Mouse (Mus musculus): ENCODE measurements around the gene Scube2. TPM values are rescaled to one million over a fixed set of nuclear protein-coding genes. Genes with fewer than 3 reads are reported as not detected.

The Scube2 gene
- polyA plus RNA-seq (2012; fragmentation: generic; extraction: Trizol), result not detected

DNA sequence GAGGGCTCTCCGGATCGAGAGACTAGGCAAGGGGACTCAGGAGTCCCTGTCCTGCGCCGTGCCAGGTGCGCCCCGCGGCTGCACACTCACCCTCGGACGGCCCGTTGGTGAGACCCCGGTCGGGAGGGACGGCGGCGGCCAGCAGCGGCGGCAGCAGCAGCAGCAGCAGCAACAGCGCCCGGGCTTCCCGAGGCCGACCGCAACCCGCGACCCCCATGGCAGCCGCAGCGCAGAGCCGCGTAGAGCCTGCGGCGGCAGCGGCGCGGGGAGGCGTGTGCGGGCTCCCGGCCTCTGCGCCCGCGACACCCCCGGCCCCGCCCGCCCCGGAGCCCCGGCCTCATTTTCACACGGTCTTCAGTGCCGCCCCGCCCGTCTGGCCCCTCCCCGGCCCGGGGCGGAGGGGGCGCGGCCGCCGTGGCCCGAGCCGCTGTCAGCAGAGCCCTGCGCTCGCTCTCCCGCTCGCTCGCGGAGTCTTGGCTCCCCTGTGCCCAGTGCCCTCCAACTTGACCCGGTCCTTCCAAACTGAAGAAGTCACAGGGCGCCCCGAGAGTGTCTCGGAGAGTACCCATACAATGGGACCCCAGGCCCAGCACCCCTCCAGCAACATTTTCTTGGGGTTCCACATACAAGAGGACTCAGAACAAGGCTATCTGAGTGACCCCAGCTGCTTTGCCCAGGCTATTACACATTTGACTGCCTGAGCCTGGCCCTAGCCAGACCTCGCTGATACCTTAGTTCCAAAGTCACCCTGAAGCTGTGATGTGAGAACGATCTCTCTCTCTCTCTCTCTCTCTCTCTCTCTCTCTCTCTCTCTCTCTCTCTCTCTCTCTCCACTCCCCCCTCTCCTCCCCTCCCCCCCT lies at the start of gene Scube2:
Scube2 (minus strand) TSS at position 310 of the 860 bp plus-strand sequence.
- Histone ChIP-seq H3ac (ENCODE audit: control insufficient read depth, insufficient read length) (peak within 1 kb of the TSS; percentile 27), H3K27me3 (ENCODE audit: control insufficient read depth, insufficient read depth, insufficient read length) (peaks cover 21% of the 10 kb centered on the region), H3K4me3 (no peak within 1 kb of the TSS), H3K79me2 (ENCODE audit: control insufficient read depth, insufficient read depth) (no peaks in the 10 kb centered on the region), H3K4me2 (ENCODE audit: low read depth) (peak within 1 kb of the TSS; percentile 48), H3K36me3 (ENCODE audit: control insufficient read depth, insufficient read depth) (no peaks in the 10 kb centered on the region)
- TF ChIP-seq TCF3 (IDR thresholded peaks at IDR 0.05; ENCODE audit: insufficient read length, low read depth) (no peak), MYOG (IDR thresholded peaks at IDR 0.05; ENCODE audit: control insufficient read depth in 1 of 3, insufficient read depth in 1 of 3, insufficient read length in 2 of 3, low read depth in 2 of 3) (no peak), REST (IDR thresholded peaks at IDR 0.05; ENCODE audit: insufficient read depth, insufficient read length) (no peak), POLR2A (IDR thresholded peaks at IDR 0.05; ENCODE audit: insufficient read length, low read depth) (no peak), POLR2AphosphoS2 (IDR thresholded peaks at IDR 0.05; ENCODE audit: insufficient read length, low read depth) (no peak), MYOD1 (IDR thresholded peaks at IDR 0.05; ENCODE audit: control insufficient read depth in 1 of 3, insufficient read length in 2 of 3, low read depth in 2 of 3) (no peak)

DNA sequence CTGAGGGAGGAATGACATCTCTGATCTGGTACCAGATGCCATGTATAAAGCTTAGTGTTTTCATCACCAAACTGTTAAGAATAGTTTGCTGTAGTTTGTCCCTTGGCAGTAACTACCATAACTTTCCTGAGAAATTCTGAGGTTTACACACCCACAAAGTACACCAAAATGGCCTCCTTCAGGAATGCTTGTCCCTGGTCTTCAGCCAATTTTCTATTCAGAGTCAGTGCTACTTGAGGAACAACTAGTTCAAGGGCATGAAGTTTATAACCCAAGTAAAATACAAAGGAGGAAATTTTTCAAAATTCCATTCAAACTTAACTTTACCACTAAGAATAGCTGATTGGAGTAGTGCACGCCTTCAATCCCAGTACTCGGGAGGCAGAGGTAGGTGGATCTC lies 40.7 kb upstream of the Scube2 start:
- Histone ChIP-seq H3K4me3 (no peak overlapping the region), H3ac (ENCODE audit: control insufficient read depth, insufficient read length) (no peak overlapping the region), H3K36me3 (ENCODE audit: control insufficient read depth, insufficient read depth) (peaks cover 54% of the 10 kb centered on the region), H3K79me2 (ENCODE audit: control insufficient read depth, insufficient read depth) (no peaks in the 10 kb centered on the region), H3K4me2 (ENCODE audit: low read depth) (no peak overlapping the region), H3K27me3 (ENCODE audit: control insufficient read depth, insufficient read depth, insufficient read length) (no peaks in the 10 kb centered on the region)
- no peak for TF ChIP-seq USF1 (IDR thresholded peaks at IDR 0.05; ENCODE audit: low read depth)
- TF ChIP-seq MAX (IDR thresholded peaks at IDR 0.05; ENCODE audit: low read depth), result no peak
- no peak for TF ChIP-seq TCF3 (IDR thresholded peaks at IDR 0.05; ENCODE audit: insufficient read length, low read depth)
- TF ChIP-seq REST (IDR thresholded peaks at IDR 0.05; ENCODE audit: insufficient read depth, insufficient read length), result no peak
- TF ChIP-seq TCF12 (IDR thresholded peaks at IDR 0.05; ENCODE audit: insufficient read depth, poor library complexity, severe bottlenecking), result no peak
- no peak for TF ChIP-seq MYOG (IDR thresholded peaks at IDR 0.05; ENCODE audit: control insufficient read depth in 1 of 3, insufficient read depth in 1 of 3, insufficient read length in 2 of 3, low read depth in 2 of 3)
- no peak for TF ChIP-seq MYOD1 (IDR thresholded peaks at IDR 0.05; ENCODE audit: control insufficient read depth in 1 of 3, insufficient read length in 2 of 3, low read depth in 2 of 3)
- no peak for TF ChIP-seq E2F4 (IDR thresholded peaks at IDR 0.05; ENCODE audit: insufficient read depth)
- TF ChIP-seq CEBPB (IDR thresholded peaks at IDR 0.05; ENCODE audit: insufficient read depth, poor library complexity, severe bottlenecking), result no peak
- no peak for TF ChIP-seq POLR2A (IDR thresholded peaks at IDR 0.05; ENCODE audit: insufficient read length, low read depth)
- TF ChIP-seq SRF (IDR thresholded peaks at IDR 0.05; ENCODE audit: control insufficient read depth, insufficient read length, low read depth), result no peak
- no peak for TF ChIP-seq POLR2AphosphoS2 (IDR thresholded peaks at IDR 0.05; ENCODE audit: insufficient read length, low read depth)

DNA sequence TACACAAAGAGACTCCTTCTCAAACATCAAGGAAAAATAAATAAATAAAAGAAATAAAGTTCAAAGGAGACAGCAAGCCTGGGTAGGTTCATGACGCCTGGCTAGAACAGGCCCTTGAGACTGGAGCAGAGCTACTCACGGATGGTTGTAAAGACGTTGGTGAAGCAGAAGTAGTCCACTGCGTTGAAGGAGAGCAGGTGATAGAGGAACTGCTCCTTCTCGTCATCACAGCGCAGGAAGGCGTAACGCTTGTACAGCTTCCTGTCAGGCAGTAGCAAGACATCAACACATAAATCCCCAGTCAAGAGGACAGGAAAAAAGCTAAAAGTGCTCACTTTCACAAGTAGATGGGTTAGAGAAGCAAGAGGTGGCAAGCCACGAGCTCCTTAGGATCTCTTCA lies 35.4 kb upstream of the Scube2 start:
- H3K79me2 ChIP-seq (ENCODE audit: control insufficient read depth, insufficient read depth), result no peaks in the 10 kb centered on the region
- H3K36me3 ChIP-seq (ENCODE audit: control insufficient read depth, insufficient read depth), result peaks cover 49% of the 10 kb centered on the region
- no peaks in the 10 kb centered on the region for H3K27me3 ChIP-seq (ENCODE audit: control insufficient read depth, insufficient read depth, insufficient read length)
- H3K4me2 ChIP-seq (ENCODE audit: low read depth), result no peak overlapping the region
- no peak overlapping the region for H3ac ChIP-seq (ENCODE audit: control insufficient read depth, insufficient read length)
- H3K4me3 ChIP-seq, result no peak overlapping the region
- no peak for TF ChIP-seq POLR2A (IDR thresholded peaks at IDR 0.05; ENCODE audit: insufficient read length, low read depth)
- no peak for TF ChIP-seq MAX (IDR thresholded peaks at IDR 0.05; ENCODE audit: low read depth)

DNA sequence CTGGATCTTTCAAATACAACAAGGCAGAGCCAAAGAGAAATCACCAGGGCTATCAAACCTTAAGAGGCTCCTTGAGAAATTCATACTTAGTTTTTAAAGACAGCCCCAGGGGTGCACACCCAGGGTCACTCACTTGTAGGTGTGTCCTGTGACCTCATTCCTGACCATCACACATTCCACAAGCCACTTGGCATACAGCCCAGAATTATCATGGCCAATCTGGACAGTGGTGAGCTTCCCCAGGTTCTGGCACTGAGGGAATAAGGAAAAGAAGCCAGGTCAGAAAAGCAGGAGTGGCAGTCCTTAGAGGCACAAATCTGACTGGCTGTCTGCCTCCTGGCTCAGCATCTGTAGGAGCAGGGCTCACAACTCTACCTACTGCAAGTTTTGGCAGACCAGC lies 33.4 kb upstream of the Scube2 start:
- H3K4me3 ChIP-seq, result no peak overlapping the region
- TF ChIP-seq MYOG (IDR thresholded peaks at IDR 0.05; ENCODE audit: control insufficient read depth in 1 of 3, insufficient read depth in 1 of 3, insufficient read length in 2 of 3, low read depth in 2 of 3) (no peak), POLR2AphosphoS2 (IDR thresholded peaks at IDR 0.05; ENCODE audit: insufficient read length, low read depth) (no peak), REST (IDR thresholded peaks at IDR 0.05; ENCODE audit: insufficient read depth, insufficient read length) (no peak), TCF12 (IDR thresholded peaks at IDR 0.05; ENCODE audit: insufficient read depth, poor library complexity, severe bottlenecking) (no peak), USF1 (IDR thresholded peaks at IDR 0.05; ENCODE audit: low read depth) (no peak), POLR2A (IDR thresholded peaks at IDR 0.05; ENCODE audit: insufficient read length, low read depth) (no peak), MAX (IDR thresholded peaks at IDR 0.05; ENCODE audit: low read depth) (no peak), E2F4 (IDR thresholded peaks at IDR 0.05; ENCODE audit: insufficient read depth) (no peak), TCF3 (IDR thresholded peaks at IDR 0.05; ENCODE audit: insufficient read length, low read depth) (no peak)
- no peak overlapping the region for H3K4me2 ChIP-seq (ENCODE audit: low read depth)
- no peaks in the 10 kb centered on the region for H3K27me3 ChIP-seq (ENCODE audit: control insufficient read depth, insufficient read depth, insufficient read length)
- no peak overlapping the region for H3ac ChIP-seq (ENCODE audit: control insufficient read depth, insufficient read length)
- no peaks in the 10 kb centered on the region for H3K79me2 ChIP-seq (ENCODE audit: control insufficient read depth, insufficient read depth)
- H3K36me3 ChIP-seq (ENCODE audit: control insufficient read depth, insufficient read depth), result peaks cover 42% of the 10 kb centered on the region

DNA sequence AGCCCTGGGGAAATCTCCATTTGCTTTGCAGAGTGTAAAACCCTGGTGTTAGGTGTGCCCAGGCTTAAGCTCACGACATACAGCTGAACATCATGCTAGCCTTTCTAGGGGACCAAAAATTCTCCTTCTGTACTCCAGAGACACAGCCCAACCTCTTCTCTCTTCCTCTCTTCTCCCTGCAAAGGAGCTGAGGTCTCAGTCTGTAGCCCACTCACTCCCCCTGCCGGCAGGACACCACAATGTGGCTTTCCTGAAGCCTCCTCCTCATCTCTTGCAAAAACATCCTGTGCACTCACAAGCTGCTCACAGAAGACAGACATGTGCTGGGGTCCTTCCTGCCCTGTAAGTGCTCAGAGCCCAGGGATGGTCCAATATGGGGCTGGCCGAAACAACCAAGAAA lies 27.1 kb upstream of the Scube2 start:
- TF ChIP-seq MYOD1 (IDR thresholded peaks at IDR 0.05; ENCODE audit: control insufficient read depth in 1 of 3, insufficient read length in 2 of 3, low read depth in 2 of 3) (no peak), SRF (IDR thresholded peaks at IDR 0.05; ENCODE audit: control insufficient read depth, insufficient read length, low read depth) (no peak), POLR2AphosphoS2 (IDR thresholded peaks at IDR 0.05; ENCODE audit: insufficient read length, low read depth) (no peak), MAX (IDR thresholded peaks at IDR 0.05; ENCODE audit: low read depth) (no peak), TCF3 (IDR thresholded peaks at IDR 0.05; ENCODE audit: insufficient read length, low read depth) (no peak), E2F4 (IDR thresholded peaks at IDR 0.05; ENCODE audit: insufficient read depth) (no peak), POLR2A (IDR thresholded peaks at IDR 0.05; ENCODE audit: insufficient read length, low read depth) (no peak), CEBPB (IDR thresholded peaks at IDR 0.05; ENCODE audit: insufficient read depth, poor library complexity, severe bottlenecking) (no peak), TCF12 (IDR thresholded peaks at IDR 0.05; ENCODE audit: insufficient read depth, poor library complexity, severe bottlenecking) (no peak), MYOG (IDR thresholded peaks at IDR 0.05; ENCODE audit: control insufficient read depth in 1 of 3, insufficient read depth in 1 of 3, insufficient read length in 2 of 3, low read depth in 2 of 3) (no peak), REST (IDR thresholded peaks at IDR 0.05; ENCODE audit: insufficient read depth, insufficient read length) (no peak), USF1 (IDR thresholded peaks at IDR 0.05; ENCODE audit: low read depth) (no peak)
- Histone ChIP-seq H3K79me2 (ENCODE audit: control insufficient read depth, insufficient read depth) (no peaks in the 10 kb centered on the region), H3K4me3 (no peak overlapping the region), H3K27me3 (ENCODE audit: control insufficient read depth, insufficient read depth, insufficient read length) (no peaks in the 10 kb centered on the region), H3K36me3 (ENCODE audit: control insufficient read depth, insufficient read depth) (peaks cover 17% of the 10 kb centered on the region), H3ac (ENCODE audit: control insufficient read depth, insufficient read length) (no peak overlapping the region), H3K4me2 (ENCODE audit: low read depth) (no peak overlapping the region)
